ENCODE assay signal across 11 mouse cellular contexts in the genomic region with DNA sequence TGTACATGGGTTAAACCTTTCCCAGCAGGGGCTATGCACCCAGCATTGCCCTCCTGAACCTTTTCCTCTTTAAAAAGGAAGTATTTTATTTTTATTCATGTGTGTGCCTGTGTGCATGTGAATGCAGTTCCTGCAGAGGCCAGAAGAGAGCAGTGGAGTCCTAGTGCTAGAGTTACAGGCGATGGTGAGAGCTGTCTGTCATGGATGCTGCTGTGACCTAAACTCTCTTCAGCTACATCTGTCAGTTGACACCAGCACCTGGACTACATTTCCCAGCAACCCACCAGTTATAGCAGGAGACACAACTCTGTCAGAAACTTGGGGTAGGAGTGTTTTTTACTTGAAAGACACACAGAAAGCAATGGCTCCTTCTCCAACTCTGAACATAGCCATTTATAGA. TPM values are rescaled to one million over a fixed set of nuclear protein-coding genes. Genes with fewer than 3 reads are reported as not detected.
A peak's percentile ranks its signal among the peaks of the same experiment; 100 is the strongest.
DNase-seq lines count a peak whose midpoint lies in the region; ATAC-seq and TF ChIP-seq lines count a peak whose summit lies in the region.
"Had no signal": no experiment of that assay in that cellular context is flagged by ENCODE, and none has a peak within 500 bp of the region (broad histone marks: within the 10 kb centered on the region; RNA-seq: fewer than 3 reads in every experiment).

No protein-coding gene starts in this region.

- no peak for TF ChIP-seq EP300 in MEL (IDR thresholded peaks at IDR 0.05; ENCODE audit: low read depth in 1 of 2, low read length in 2 of 2)

- H3K9me3 ChIP-seq in hindbrain, postnatal 0 days (ENCODE audit: low read length), result no peaks in the 10 kb centered on the region
- H3K9me3 ChIP-seq in hindbrain, embryonic 12.5 days (replicated peaks), result no peaks in the 10 kb centered on the region
- no peaks in the 10 kb centered on the region for H3K9me3 ChIP-seq in MEL (replicated peaks; ENCODE audit: insufficient read depth, low read length)

- H3K4me2 ChIP-seq in hindbrain, postnatal 0 days (ENCODE audit: low read depth, low read length), result no peak overlapping the region
- no peak overlapping the region for H3K4me2 ChIP-seq in hindbrain, embryonic 12.5 days (replicated peaks)

- no peak for TF ChIP-seq POLR2A in MEL (IDR thresholded peaks at IDR 0.05; ENCODE audit: control insufficient read depth in 1 of 2, insufficient read depth in 1 of 2, low read depth in 1 of 2, low read length in 2 of 2, poor library complexity in 1 of 2)

- H3K79me2 ChIP-seq in MEL (ENCODE audit: control insufficient read depth, insufficient read depth, low read length, poor library complexity), result no peaks in the 10 kb centered on the region

- H3K9ac ChIP-seq in hindbrain, postnatal 0 days (replicated peaks; ENCODE audit: low read length), result no peak overlapping the region
- H3K9ac ChIP-seq in hindbrain, embryonic 12.5 days, result no peak overlapping the region
- H3K9ac ChIP-seq in MEL (ENCODE audit: control insufficient read depth, low read depth, low read length, poor library complexity, severe bottlenecking), result no peak overlapping the region

- H3K4me1 ChIP-seq in hindbrain, postnatal 0 days (ENCODE audit: insufficient read depth, low read length), result no peaks in the 10 kb centered on the region
- H3K4me1 ChIP-seq in hindbrain, embryonic 12.5 days, result no peaks in the 10 kb centered on the region
- no peaks in the 10 kb centered on the region for H3K4me1 ChIP-seq in MEL (ENCODE audit: control insufficient read depth in 1 of 2, insufficient read depth in 2 of 2, low read length in 2 of 2)

- TF ChIP-seq CTCF in hindbrain, postnatal 0 days (IDR thresholded peaks at IDR 0.05; ENCODE audit: low read depth), result peak; percentile 69
- peak; percentile 50 to 67 (median 57) for TF ChIP-seq CTCF in MEL (IDR thresholded peaks at IDR 0.05 in 2 of 3, conservative IDR thresholded peaks at IDR 0.05 in 1 of 3; ENCODE audit: control insufficient read depth in 1 of 3, insufficient read depth in 1 of 3, low read depth in 2 of 3, low read length in 3 of 3, poor library complexity in 1 of 3, severe bottlenecking in 1 of 3)

- TF ChIP-seq RAD21 in MEL (IDR thresholded peaks at IDR 0.05; ENCODE audit: low read depth, low read length), result peak; percentile 65

- no peak overlapping the region for H3K27ac ChIP-seq in hindbrain, postnatal 0 days
- no peak overlapping the region for H3K27ac ChIP-seq in hindbrain, embryonic 12.5 days
- H3K27ac ChIP-seq in MEL (ENCODE audit: control insufficient read depth, low read depth, low read length), result no peak overlapping the region

- no peak overlapping the region for H3K4me3 ChIP-seq in hindbrain, postnatal 0 days (ENCODE audit: low read length)
- no peak overlapping the region for H3K4me3 ChIP-seq in hindbrain, embryonic 12.5 days
- H3K4me3 ChIP-seq in MEL (ENCODE audit: control insufficient read depth in 1 of 2, insufficient read depth in 1 of 2, low read depth in 2 of 2, low read length in 2 of 2), result no peak overlapping the region

- H3K36me3 ChIP-seq in hindbrain, postnatal 0 days (ENCODE audit: insufficient read depth, low read length), result peaks cover 12% of the 10 kb centered on the region; the same call in 1 of the 2 replicates
- peaks cover 90% of the 10 kb centered on the region for H3K36me3 ChIP-seq in hindbrain, embryonic 12.5 days
- H3K36me3 ChIP-seq in MEL (ENCODE audit: control insufficient read depth in 1 of 2, insufficient read depth in 2 of 2, low read length in 2 of 2), result no peaks in the 10 kb centered on the region; a peak in 1 of 4 replicates

- peak; percentile 57 for DNase-seq in hindbrain, postnatal 0 days (ENCODE audit: low spot score)
- DNase-seq in 416B (ENCODE audit: low read depth), result peak; percentile 55
- DNase-seq in MEL (ENCODE audit: low read depth, low spot score), result peak; percentile 53
- peak; percentile 30 for DNase-seq in kidney, postnatal 14 days
- no peak for DNase-seq in neural tube, embryonic 10.5 days (ENCODE audit: extremely low spot score, low spot score)
- no peak for DNase-seq in heart, adult 11 months
- DNase-seq in cerebellum, adult 11-12 months, result no peak
- DNase-seq: right cerebral cortex, adult 18-20 months had no signal

- 57% methylated on average over 1 of the region's 1 CpGs for WGBS in hindbrain, postnatal 0 days
- 57% methylated on average over 1 of the region's 1 CpGs for WGBS in hindbrain, embryonic 12.5 days

- no peak for ATAC-seq in hindbrain, postnatal 0 days
- no peak for ATAC-seq in hindbrain, embryonic 12.5 days (ENCODE audit: low FRiP score)

- H3K27me3 ChIP-seq in hindbrain, postnatal 0 days (ENCODE audit: insufficient read depth, low read length), result no peaks in the 10 kb centered on the region
- H3K27me3 ChIP-seq in hindbrain, embryonic 12.5 days, result no peaks in the 10 kb centered on the region
- no peaks in the 10 kb centered on the region for H3K27me3 ChIP-seq in MEL (ENCODE audit: control insufficient read depth in 1 of 2, insufficient read depth in 2 of 2, low read length in 2 of 2)

TF ChIP-seq in MEL, 35 proteins besides CTCF, POLR2A, EP300 and RAD21:
- TF ChIP-seq ZC3H11A (IDR thresholded peaks at IDR 0.05; ENCODE audit: low read depth, low read length) (peak; percentile 22), SMC3 (IDR thresholded peaks at IDR 0.05; ENCODE audit: low read depth, low read length) (peak; percentile 52), CHD2 (IDR thresholded peaks at IDR 0.05; ENCODE audit: low read length) (no peak), MAX (IDR thresholded peaks at IDR 0.05; ENCODE audit: low read length) (no peak)

RNA-seq across cellular contexts. Expression of gene Nadsyn1, which starts 13.7 kb away (rescaled TPM):
- 8.7 and 10.7 TPM in 2 replicates for total RNA-seq in hindbrain, postnatal 0 days (2014; rRNA removed)
- 4.6 and 5.1 TPM in 2 replicates for polyA plus RNA-seq in hindbrain, postnatal 0 days (2015; fragmentation: Nextera tagmentation; extraction: Ambion mirVana)
- 9.0 and 9.1 TPM in 2 replicates for polyA plus RNA-seq in hindbrain, embryonic 12.5 days (2016; fragmentation: Nextera tagmentation; extraction: Ambion mirVana)
- total RNA-seq in MEL (2012; rRNA removed), result 7.4 and 7.9 TPM in 2 replicates
- 1 to 10 TPM in 1 of 2 experiments, not detected in 1; 10.0 TPM for polyA plus RNA-seq in MEL (2012; ENCODE audit: insufficient read depth in 1 of 2, insufficient read length in 2 of 2, low read depth in 1 of 2, low replicate concordance in 2 of 2, missing spikeins in 1 of 2)

RNA-seq across cellular contexts. Expression of gene Dhcr7, which starts 14.0 kb away (rescaled TPM):
- 55.6 and 84.4 TPM in 2 replicates for total RNA-seq in hindbrain, postnatal 0 days (2014; rRNA removed)
- polyA plus RNA-seq in hindbrain, postnatal 0 days (2015; fragmentation: Nextera tagmentation; extraction: Ambion mirVana), result 64.1 and 70.2 TPM in 2 replicates
- polyA plus RNA-seq in hindbrain, embryonic 12.5 days (2016; fragmentation: Nextera tagmentation; extraction: Ambion mirVana), result 64.3 and 64.4 TPM in 2 replicates
- total RNA-seq in MEL (2012; rRNA removed), result 12.7 and 12.8 TPM in 2 replicates
- 10 to 100 TPM in 1 of 2 experiments, not detected in 1; 40.7 TPM for polyA plus RNA-seq in MEL (2012; ENCODE audit: insufficient read depth in 1 of 2, insufficient read length in 2 of 2, low read depth in 1 of 2, low replicate concordance in 2 of 2, missing spikeins in 1 of 2)

RNA-seq across cellular contexts. Expression of gene Mrgpre, which starts 24.6 kb away (rescaled TPM):
- 8.5 and 10.9 TPM in 2 replicates for total RNA-seq in hindbrain, postnatal 0 days (2014; rRNA removed)
- 4.8 and 6.8 TPM in 2 replicates for polyA plus RNA-seq in hindbrain, postnatal 0 days (2015; fragmentation: Nextera tagmentation; extraction: Ambion mirVana)
- 3.0 and 4.2 TPM in 2 replicates for polyA plus RNA-seq in hindbrain, embryonic 12.5 days (2016; fragmentation: Nextera tagmentation; extraction: Ambion mirVana)
- 0.07 and 0.15 TPM in 2 replicates for total RNA-seq in MEL (2012; rRNA removed)
- under 1 TPM in 1 of 2 experiments, not detected in 1; 0.18 TPM for polyA plus RNA-seq in MEL (2012; ENCODE audit: insufficient read depth in 1 of 2, insufficient read length in 2 of 2, low read depth in 1 of 2, low replicate concordance in 2 of 2, missing spikeins in 1 of 2)

RNA-seq across cellular contexts. Expression of gene Mrgprg, which starts 42.1 kb away (rescaled TPM):
- total RNA-seq in hindbrain, postnatal 0 days (2014; rRNA removed), result not detected in 2 replicates
- polyA plus RNA-seq in hindbrain, postnatal 0 days (2015; fragmentation: Nextera tagmentation; extraction: Ambion mirVana), result not detected in 2 replicates
- not detected in 2 replicates for polyA plus RNA-seq in hindbrain, embryonic 12.5 days (2016; fragmentation: Nextera tagmentation; extraction: Ambion mirVana)
- not detected in 2 replicates for total RNA-seq in MEL (2012; rRNA removed)
- not detected for polyA plus RNA-seq in MEL (2012; ENCODE audit: insufficient read depth in 1 of 2, insufficient read length in 2 of 2, low read depth in 1 of 2, low replicate concordance in 2 of 2, missing spikeins in 1 of 2)
- total RNA-seq: heart, postnatal 25 days had no signal
- polyA plus RNA-seq: limb, embryonic 11.5 days had no signal

RNA-seq across cellular contexts. Expression of gene Osbpl5, which starts 52.1 kb away (rescaled TPM):
- total RNA-seq in hindbrain, postnatal 0 days (2014; rRNA removed), result 52.8 and 59.9 TPM in 2 replicates
- polyA plus RNA-seq in hindbrain, postnatal 0 days (2015; fragmentation: Nextera tagmentation; extraction: Ambion mirVana), result 24.2 and 27.6 TPM in 2 replicates
- polyA plus RNA-seq in hindbrain, embryonic 12.5 days (2016; fragmentation: Nextera tagmentation; extraction: Ambion mirVana), result 30.7 and 32.1 TPM in 2 replicates
- 0.20 and 0.27 TPM in 2 replicates for total RNA-seq in MEL (2012; rRNA removed)
- polyA plus RNA-seq in MEL (2012; ENCODE audit: insufficient read depth in 1 of 2, insufficient read length in 2 of 2, low read depth in 1 of 2, low replicate concordance in 2 of 2, missing spikeins in 1 of 2), result under 1 TPM in 1 of 2 experiments, not detected in 1; 0.50 TPM

Comparison
In these comparisons a context has a peak if more than half of its experiments do, and no peak if none do; other contexts are left out.
1. DNase-seq: peak in hindbrain, postnatal 0 days (single experiment), 416B (single experiment), MEL (single experiment) and kidney, postnatal 14 days (single experiment); none in neural tube, embryonic 10.5 days (single experiment), heart, adult 11 months (single experiment) and cerebellum, adult 11-12 months (single experiment).